Mouse (Mus musculus) left cerebral cortex, adult 18-20 months (tissue): ENCODE results near the gene Susd3. TPM values are rescaled to one million over a fixed set of nuclear protein-coding genes. Genes with fewer than 3 reads are reported as not detected.

Experiments used
- DNase-seq, 2 experiments: peaks; one replicate each; pipeline ENCODE4 v3.0.0; 2021 to 2022; ENCODE audit warnings: low spot score in 2 of 2, mixed read lengths in 1 of 2
- total RNA-seq, 2 experiments: library from RNA; stranded (reverse); gene quantifications; 2 replicates each; pipeline ENCODE4 v1.2.3; 2021

Susd3 gene
- total RNA-seq, 2 experiments from 2014 or later = 2.4 to 2.6 TPM

DNA sequence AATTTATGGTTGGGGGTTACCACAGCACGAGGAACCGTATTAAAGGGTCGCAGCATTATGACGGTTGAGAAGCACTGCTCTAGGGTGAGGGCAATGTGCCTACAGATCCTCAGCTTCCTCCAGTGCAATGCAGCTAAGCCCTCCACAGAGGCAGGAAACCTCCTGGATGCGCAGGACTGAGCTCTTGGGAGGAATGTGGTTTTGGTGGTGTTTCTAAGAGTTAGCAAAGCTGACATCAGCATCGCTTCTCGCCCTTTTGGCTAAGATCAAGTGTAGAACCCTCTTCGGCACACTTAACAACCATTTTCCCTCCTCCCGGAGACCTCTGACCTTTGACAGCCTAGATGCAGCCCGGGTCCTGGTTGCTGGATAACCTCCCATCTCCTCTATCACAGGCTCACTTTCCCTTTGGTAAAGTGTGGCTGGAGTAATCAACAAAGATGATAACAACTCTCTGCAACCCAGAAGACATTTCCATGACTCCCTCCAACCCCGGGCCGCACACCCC is 1.2 kb downstream of the Susd3 start:
- no peak for DNase-seq

DNA sequence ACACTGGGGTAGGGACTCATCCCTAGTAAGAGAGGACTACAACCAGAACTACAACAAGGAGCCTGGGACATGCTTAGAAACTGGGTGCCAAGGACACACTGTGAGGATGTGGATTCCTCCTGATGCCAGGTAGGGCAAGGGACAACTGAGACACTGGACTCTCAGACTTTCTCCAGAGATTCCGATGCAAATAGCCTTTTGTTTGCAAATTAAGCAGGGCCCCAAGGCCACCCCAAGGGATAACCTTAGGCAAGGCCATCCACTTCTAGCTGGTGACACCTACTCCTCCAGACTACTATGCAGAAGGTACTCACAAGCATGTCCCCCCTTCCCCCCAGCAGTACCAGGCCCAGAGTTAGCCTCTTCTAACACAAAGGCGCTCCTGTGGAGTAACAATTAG is 1.9 kb downstream of the Susd3 start:
- DNase-seq = no peak

DNA sequence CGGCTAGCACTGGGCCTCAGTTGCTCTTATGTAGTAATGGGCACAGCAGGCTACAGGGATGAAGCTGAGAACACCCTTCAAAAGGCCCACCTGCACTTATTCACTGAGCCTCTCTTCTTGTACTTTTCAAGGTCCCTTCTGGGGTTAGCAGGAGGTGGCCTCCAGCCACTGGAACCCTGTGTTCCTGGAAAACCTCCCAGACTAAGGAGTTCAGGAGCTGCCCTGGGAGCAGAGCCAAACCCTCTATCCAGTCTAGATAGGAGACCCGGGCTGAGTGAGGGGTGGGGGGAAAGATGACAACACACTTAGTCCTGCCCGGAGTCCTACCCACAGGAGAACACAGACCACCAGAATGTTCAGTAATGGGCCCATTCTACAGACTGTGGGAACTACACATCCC is 2.5 kb downstream of the Susd3 start:
- no peak for DNase-seq

DNA sequence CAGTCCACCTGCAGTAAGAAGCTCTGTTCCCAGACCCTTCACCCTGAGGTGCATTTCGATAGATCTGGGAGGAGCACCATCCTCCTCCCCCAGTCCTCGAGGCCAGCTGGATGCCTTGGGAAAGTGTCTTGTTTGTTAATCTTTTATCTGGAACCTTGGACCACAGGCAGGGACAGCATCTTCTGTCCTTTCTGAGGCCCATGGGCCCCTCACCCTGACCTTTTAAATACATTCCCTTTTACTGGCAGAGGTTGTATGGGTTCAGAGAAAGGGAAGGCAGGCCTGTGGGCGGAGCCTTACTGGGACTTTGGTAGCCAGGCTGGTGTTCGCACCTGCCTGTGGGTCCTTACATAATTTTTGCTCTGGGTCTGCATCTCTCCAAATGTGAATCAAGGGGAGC is 3.3 kb downstream of the Susd3 start:
- DNase-seq = no peak

DNA sequence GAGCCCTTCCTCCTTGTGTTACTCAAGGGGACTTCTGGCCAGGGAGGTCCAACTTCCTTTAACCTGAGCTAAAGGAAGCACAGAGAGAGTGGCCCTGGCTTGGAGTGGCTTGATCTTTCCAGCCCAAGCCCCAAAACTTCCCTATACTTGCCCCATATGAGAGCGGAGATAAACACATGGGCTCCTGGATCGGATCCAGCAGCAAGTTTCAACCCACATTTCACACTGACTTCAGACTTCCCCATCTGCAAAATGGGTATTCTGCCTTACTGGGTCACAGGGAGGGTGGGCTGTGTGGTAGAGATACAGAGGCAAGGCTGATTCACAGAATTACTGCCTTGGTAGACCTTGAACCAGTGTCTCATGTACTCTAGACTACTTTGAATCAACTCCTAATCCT is 5.0 kb downstream of the Susd3 start:
- DNase-seq = no peak

DNA sequence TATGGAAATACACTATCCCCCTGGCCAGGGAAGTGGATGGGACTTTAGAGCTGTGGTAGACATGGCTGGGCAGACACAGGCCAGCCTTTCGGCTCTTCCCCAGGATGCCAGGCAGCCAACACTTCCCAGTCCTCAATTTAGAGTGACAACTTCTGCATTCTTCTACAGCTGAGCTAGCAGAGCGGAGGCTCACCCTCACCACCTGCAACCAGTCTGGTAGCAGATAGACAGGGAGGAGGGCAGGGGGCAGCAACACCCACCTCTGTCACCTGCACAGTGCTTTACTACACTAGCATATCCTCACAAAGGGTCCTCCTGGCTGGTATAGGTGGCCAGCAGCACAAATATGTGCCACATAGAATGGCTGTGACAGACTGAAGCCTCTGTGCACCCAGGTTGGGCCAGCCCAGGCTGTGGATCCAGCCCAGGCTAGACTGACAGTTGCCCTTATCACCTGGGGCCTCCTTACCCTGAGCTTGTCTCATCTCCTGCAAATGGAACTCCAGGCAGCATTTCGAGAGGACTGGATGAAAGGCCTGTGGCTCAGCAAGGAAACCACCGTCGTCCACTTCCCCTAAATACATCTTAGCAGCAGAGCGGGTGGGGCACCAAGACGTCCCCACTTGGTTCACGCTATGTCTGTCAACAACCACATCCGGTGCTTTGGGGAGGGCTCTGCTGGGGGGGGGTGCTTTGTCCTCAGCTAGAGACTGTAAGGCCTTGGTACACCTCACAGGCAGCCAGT is 6.0 kb downstream of the Susd3 start:
- DNase-seq = no peak

DNA sequence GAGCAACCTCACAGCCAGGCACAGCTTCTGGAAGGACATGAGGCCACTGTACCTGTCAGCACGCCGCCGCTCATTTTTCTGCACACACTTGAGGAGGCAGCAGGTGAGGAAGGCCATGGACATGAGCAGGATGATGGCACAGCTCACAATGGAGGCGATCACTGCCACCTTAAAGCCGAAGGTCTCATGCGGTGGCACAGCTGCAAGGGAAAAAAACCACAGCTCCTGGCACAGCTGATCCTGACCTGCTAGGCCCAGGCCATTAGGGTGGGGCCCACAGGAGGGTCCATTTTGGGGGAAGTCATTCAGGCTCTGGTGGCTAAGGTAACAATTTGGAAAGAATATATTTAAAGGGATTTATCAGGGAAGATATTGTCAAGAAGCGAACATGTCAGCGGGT is 9.8 kb downstream of the Susd3 start:
- DNase-seq = no peak

DNA sequence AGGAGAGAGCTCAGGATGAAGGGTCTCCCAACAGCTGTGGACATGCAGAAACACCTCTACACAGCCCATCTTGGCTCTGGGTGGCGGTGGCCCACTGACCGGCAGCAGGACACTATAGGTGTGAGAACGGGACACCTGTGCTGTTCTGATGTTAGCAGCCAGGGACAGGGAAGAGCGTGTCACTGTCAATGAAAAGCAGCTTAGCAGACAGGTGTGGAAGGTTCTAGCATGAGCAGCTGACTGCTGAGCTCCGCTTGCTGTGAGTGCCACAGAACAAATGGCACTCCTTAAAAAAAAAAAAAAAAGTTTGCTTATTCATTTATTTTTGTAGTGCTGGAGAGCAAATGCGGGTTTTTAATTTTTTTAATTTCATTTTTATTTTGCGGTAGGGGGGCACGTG is 10.9 kb downstream of the Susd3 start:
- no peak for DNase-seq

DNA sequence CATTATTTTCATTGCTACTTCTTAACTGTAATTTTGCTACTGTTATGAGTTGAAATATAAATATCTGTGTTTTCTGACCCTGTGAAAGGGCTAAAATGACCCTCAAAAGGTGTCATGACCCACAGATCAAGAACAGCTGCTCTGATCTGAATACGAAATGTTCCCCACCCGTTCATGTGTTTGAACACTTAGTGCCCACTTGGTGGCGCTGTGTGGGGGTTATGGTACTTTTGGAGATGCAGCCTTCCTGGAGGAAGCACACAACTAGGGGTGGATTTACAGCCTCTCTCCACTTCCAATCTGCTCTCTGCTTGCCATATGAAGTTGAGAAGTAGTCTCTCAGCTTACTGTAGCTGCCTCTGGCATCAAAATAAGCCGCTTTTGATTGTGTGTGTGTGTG is 13.8 kb downstream of the Susd3 start:
- no peak for DNase-seq

DNA sequence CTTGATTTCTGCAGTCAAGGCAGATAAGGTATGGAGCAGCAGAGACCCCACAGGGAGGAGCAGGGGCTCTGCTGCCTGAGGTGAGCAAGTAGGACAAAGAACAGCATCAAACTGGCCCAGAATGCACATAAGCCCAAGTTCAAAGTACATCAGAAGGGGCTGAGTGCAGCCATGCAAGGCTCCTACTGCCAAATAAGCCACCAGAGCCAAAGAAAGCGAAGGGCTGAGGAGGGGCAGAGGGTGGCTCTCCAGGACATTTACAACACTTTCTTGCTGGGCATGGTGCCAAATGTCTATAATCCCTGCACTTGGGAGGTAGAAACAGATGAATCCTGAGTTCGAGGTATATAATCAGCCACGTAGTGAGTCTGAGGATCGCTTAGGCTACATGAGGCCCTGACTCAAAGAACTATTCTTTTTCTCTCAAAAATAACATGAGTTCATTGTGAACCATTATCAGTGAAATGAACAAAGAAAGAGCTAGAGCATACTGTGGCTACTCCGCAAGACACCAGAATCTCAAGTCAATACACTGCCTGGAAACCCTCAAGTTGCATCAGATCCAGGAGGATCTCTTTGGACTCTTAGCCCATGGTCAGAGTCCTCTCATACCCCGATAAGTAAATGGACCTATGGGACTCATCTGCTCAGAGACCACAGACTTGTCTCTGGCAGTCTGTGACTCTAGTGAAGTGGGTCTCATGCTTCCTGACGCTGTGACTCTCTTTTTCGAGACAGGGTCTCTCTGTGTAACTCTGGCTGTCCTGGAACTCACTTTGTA is 14.5 kb downstream of the Susd3 start:
- DNase-seq = no peak

DNA sequence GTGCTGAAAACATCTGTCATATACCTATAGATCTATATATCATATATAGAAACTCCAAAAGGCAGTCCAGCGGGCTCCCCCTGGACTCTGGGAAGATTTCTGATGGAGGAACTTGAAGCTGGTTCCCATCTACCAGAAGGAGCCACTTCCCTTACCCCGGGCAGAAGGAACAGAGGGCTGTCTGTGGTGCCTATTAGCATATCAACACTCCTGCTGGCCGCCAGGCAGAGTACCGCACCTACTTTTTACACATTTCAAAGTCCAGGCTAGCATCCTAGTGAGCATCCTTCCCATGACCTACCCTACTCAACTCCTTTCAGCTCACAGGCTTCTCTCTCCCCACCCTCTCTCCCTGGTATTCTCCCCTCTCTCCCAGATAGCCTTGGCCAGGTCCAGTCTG is 22.9 kb downstream of the Susd3 start:
- DNase-seq = no peak

DNA sequence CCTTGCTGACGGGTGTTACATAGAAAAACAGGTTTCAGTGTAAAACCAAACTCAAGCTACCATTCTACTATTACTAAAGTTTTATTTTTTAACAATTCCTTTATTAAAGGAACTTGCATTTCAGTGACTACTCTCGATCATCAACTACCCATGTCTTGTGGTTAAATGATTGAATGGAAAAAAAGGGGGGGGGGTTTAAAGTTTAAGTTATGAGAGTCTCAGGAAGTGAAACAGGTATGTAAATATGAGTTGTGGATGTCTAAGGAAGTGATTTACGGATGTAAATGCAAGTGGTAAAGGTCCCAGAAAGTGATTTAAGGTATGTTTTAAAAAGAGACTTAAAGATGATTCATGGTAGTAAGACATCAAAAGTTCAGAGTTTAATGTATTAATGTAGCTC is 23.3 kb downstream of the Susd3 start:
- DNase-seq = no peak

DNA sequence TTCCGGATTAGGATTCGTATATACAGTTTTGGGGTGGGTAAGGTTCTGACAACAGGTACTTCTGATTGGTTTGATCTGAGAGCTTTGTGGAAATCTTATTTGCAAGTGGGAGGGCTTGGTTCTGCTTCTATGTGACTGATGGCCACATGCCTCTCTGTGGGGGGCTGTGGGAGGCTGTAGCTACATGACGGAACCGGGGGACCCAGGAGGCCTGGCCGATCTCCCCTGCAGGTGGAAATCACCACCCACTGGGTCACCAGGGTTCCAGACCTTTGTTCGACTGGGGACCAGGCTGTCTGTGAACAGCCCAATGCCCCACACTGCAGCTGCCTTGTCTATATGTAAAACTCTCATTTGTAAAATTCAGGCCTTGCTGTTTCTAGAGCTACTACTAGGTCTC is 23.8 kb downstream of the Susd3 start:
- no peak for DNase-seq

DNA sequence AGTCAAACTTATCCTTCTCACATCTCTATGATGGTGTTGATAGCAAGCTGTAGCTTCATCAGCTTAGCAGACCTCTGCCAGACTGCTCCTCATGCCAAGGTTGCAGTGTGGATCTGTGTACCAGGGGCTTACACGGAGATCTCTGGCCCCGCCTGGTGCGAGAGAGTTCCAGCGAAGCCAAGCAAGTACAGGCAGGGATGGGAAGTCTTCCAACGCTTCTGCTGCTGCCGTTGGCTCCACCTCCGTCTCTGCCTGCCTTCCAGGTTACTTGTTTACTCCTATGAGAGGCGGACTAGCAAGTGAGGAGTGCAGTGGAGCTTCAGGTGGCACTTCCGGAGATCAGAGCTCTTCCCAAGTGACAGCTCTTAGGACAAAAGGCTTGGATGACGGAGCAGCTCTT is 24.2 kb downstream of the Susd3 start:
- no peak for DNase-seq

DNA sequence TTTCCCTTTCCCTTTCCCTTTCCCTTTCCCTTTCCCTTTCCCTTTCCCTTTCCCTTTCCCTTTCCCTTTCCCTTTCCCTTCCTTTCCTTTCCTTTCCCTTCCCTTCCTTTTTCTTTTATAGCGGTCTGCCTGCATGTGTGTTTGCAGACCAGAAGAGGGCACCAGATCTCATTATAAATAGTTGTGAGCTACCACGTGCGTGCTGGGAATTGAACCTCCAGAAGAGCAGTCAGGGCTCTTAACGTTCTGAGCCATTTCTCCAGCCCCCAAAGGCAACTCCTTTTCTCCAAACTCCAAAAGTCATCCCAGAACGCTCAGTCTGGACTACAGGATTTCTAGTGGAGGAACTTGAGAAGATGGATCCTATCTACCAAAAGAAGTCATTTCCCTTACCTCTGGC is 27.6 kb downstream of the Susd3 start:
- DNase-seq = no peak

DNA sequence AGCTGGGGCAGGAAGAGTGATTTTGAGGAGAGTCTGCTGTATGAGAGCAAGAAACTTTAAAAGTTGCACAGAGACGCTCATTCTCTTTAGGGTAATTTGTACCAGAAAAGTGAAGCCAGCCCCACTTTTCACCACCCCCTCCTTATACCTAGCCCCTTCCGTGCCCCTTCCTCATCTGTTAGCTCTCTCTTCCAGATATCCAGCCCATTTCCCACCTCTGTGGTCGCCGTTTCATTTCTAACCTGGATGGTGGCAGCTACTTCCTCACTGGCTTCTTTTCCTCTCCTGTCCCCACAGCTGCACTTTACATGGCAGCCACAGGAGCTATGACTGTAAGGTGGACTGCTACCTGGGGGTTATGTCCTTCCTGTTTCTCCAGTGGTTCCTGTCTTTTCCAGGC is 29.1 kb downstream of the Susd3 start:
- DNase-seq = no peak

DNA sequence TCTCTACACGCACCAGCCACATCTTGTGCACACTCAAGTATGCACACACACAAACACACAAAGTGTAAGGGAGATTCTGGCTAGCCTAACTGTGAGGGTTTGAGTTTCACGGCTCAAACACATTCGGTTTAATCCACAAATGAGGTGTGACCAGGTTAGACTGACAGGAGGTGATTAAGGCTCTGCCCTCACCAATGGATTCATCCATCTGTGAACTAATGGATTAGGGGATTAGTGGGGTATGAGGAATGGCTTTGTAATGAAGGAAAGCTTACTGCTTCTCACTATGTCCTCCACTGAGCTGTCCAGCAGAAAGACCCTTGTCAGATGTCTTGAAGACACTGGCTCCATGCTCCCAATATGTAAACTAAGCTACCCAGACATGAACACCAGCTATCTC is 29.9 kb downstream of the Susd3 start:
- DNase-seq = no peak

DNA sequence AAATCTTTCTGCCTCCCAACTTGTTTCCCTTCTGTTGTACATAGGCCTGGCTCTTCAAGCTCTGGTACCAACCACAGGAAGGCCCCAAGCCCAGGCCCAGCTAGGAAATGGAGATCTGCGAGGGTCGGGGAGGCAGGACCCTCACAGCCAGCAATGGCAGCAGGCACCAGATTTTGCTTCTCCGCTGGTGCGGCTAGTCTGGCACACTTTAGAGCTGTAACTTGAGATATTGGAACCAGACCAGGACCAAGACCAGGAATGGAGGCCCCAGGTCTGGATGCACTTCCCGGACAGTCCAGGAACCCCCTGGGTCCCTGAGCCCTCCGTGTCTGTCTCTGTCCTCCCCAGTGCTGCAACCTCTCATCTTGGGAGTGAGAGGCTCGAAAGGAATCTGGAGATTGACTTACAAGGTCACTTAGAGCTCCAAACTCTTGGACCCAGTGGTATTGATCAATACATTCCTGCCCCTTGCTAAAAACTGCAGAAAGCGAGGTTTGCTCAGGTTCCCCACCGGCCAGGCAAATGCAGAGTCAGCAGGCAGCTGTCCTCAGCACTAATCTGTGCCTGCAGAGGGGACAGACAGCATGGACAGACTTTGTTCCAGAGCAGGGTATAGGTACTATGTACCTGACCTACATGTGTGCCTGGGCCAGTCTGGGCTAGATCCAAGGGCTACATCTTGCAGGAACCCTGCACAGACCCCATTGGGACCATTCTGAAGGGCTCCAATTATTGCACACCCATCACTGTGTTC is 31.5 kb downstream of the Susd3 start:
- DNase-seq = no peak

DNA sequence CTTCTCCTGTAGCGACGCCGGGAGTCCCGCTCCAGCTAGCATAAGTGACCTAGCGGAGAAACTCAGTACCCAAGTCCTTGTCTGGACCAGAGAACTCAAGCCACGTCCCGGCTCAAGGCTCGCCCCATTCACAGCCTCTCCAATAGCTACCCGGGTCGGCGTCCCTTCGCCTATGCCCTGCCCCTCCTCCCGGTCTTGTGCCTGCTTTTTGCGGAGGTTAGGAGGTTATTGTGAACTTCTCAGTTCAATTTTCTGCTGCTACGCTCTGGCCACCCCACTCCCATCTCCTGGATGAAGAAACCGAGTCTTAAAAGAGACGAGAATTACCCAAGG is 32.3 kb downstream of the Susd3 start:
- no peak for DNase-seq

DNA sequence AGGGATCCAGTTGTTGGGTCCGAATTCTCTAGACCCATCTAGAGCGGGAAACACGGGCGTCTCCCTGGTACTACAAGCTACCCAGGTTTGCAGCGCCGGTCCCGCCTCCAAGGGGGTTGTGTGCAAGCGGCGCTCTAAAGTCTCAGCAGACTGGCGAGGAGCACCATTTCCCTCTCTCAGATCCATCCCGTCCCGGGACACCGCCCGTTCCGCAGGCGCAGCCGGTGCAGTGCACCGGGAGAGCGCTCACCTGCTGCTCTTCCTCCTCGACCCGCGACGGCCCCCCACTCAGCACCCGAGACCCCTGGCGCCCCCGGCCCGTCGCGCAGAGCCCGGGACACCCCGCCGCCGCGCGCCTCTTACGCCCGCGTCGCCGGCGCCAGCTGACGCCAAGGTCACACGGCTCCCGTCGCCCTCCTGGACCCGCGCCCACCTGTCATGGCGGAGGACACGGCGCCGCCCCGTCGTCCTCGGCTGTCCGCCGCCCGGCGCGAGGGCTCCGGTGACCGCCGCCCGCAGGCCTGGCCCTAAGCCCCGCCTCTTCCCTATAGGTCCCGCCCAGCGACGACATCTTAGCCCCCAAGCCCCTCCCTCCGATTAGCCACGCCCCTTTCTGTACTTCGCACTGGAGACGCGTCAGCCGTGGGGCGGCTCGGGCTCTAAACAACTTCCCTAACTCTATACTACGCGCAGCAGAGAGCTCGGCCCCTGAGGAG is 32.8 kb downstream of the Susd3 start, which contains the start of gene Card19:
Card19 (minus strand) TSS at position 534 of the 716 bp plus-strand sequence.
- DNase-seq = peak; percentile 87 to 88

DNA sequence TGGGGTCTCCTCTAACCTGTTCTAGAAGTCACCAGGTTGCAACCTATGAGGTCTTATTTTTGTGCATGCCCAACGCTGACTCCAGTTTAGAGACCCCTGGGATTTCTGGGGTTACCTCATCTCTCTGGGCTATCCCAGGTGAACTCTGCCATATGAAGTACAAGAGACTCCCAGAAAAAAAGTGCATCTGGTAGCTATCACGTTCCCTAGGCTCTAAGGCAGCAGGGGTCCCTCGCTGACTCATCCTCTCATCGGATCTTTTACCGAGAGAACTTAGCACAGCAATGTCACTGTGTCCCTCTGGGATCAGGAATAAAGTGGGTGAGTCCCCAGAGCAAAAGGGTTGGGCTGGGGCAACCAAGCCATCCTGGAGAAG is 33.4 kb downstream of the Susd3 start:
- DNase-seq = no peak
